Mouse (Mus musculus) limb, embryonic 15.5 days (tissue): ENCODE data around the gene Azin2. TPM values are rescaled to one million over a fixed set of nuclear protein-coding genes. Genes with fewer than 3 reads are reported as not detected.

Experiments
- ATAC-seq: fragments of 200-750 bp; cut with Nextera tagmentation; 2 replicates; pipeline ENCODE4 v1.8.0; 2017; ENCODE audit warnings: low read depth, moderate TSS enrichment; ENCODE audit not compliant: insufficient number of reproducible peaks, low FRiP score, low TSS enrichment
- H3K27ac ChIP-seq: fragments of 300-500 bp; sonication (generic); 2 replicates; pipeline ENCODE4 v1.5.1; 2015; ENCODE audit warnings: moderate library complexity, mild to moderate bottlenecking, inconsistent platforms
- H3K27me3 ChIP-seq: fragments of 300-500 bp; sonication (generic); 2 replicates; pipeline ENCODE4 v1.6.1; 2015; ENCODE audit warnings: inconsistent platforms
- H3K36me3 ChIP-seq: fragments of 300-500 bp; sonication (generic); 2 replicates; pipeline ENCODE4 v1.6.1; 2015; ENCODE audit warnings: inconsistent platforms
- H3K4me1 ChIP-seq: fragments of 300-500 bp; sonication (generic); 2 replicates; pipeline ENCODE4 v1.6.1; 2015; ENCODE audit warnings: inconsistent platforms
- H3K4me2 ChIP-seq: fragments of 300-500 bp; sonication (generic); 2 replicates; pipeline ENCODE4 v1.6.1; 2015; ENCODE audit warnings: mild to moderate bottlenecking, inconsistent platforms
- H3K4me3 ChIP-seq: fragments of 300-500 bp; sonication (generic); 2 replicates; pipeline ENCODE4 v1.5.1; 2015; ENCODE audit warnings: mild to moderate bottlenecking, inconsistent platforms
- H3K9ac ChIP-seq: fragments of 300-500 bp; sonication (generic); 2 replicates; pipeline ENCODE4 v1.6.1; 2015; ENCODE audit warnings: inconsistent platforms
- H3K9me3 ChIP-seq: fragments of 300-500 bp; sonication (generic); 2 replicates; pipeline ENCODE4 v1.6.1; 2016; ENCODE audit warnings: inconsistent platforms
- WGBS: fragments of 180-500 bp; shearing (Covaris S2); methylation state at CpG from one replicate; pipeline ENCODE4 v1.1.7; 2015; 5-methylcytosine and 5-hydroxymethylcytosine counted together
- polyA plus RNA-seq: library from polyadenylated mRNA; unstranded; fragments of >200 nt; fragmentation: Nextera tagmentation; extraction: Ambion mirVana; gene quantifications from 2 replicates; pipeline ENCODE4 v1.2.1, GENCODE M21; 2015

Azin2 gene
- polyA plus RNA-seq, 1 experiment from 2014 or later: 27.1 TPM

DNA sequence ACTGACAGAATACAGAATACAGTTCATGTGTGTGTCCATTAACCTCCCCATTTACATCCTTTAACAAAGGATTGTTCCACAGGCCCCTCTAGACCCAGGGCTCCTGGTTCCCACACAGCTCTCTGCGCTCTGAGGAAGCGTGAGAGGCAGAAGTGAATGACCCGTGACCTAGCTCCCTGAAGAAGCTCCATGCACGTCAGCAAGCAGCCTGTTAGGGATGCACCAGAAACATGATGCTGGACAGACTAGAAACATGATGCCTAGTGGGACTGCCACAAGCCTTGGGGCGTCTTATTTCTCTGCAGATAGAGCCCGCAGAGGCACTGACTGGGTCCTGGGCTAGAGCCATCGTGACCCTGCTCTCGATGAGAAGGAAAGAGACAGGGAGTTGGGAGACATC is 55.5 kb downstream of the Azin2 start:
- no peak overlapping the region for H3K4me2 ChIP-seq
- H3K9me3 ChIP-seq: no peaks in the 10 kb centered on the region
- peak overlapping the region; percentile 59 for H3K27ac ChIP-seq
- no peak for ATAC-seq
- H3K4me3 ChIP-seq: no peak overlapping the region
- H3K4me1 ChIP-seq: peaks cover 24% of the 10 kb centered on the region
- WGBS: 55% methylated on average over 8 of the region's 8 CpGs
- peaks cover 25% of the 10 kb centered on the region; the same call in 1 of the 2 replicates for H3K36me3 ChIP-seq
- no peaks in the 10 kb centered on the region for H3K27me3 ChIP-seq
- no peak overlapping the region for H3K9ac ChIP-seq

DNA sequence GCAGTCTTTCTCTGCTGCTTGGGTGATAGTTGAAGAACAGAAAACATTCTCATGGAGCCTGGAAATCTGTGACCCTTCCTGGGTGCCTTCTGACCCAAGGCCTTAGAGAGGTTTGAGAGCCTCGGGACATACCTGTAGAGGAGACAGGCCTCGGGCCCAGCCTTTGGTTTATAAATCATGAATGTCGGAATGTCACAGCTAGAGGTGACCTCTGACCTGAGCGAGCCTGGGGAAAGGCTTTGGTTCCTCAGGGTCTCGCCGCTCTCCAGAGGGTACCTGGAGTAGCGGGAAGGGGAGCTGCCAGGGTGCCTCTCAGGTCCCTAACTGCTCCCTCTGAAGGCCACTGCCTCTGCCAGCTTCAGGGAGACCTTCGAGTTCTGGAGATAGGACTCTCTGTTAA is 57.0 kb downstream of the Azin2 start:
- peaks cover 28% of the 10 kb centered on the region for H3K4me1 ChIP-seq
- no peak overlapping the region for H3K27ac ChIP-seq
- ATAC-seq: no peak
- no peaks in the 10 kb centered on the region for H3K27me3 ChIP-seq
- WGBS: 35% methylated on average over 8 of the region's 8 CpGs
- H3K4me3 ChIP-seq: no peak overlapping the region
- peaks cover 26% of the 10 kb centered on the region; the same call in 1 of the 2 replicates for H3K36me3 ChIP-seq
- H3K9me3 ChIP-seq: no peaks in the 10 kb centered on the region
- H3K4me2 ChIP-seq: no peak overlapping the region
- no peak overlapping the region for H3K9ac ChIP-seq

DNA sequence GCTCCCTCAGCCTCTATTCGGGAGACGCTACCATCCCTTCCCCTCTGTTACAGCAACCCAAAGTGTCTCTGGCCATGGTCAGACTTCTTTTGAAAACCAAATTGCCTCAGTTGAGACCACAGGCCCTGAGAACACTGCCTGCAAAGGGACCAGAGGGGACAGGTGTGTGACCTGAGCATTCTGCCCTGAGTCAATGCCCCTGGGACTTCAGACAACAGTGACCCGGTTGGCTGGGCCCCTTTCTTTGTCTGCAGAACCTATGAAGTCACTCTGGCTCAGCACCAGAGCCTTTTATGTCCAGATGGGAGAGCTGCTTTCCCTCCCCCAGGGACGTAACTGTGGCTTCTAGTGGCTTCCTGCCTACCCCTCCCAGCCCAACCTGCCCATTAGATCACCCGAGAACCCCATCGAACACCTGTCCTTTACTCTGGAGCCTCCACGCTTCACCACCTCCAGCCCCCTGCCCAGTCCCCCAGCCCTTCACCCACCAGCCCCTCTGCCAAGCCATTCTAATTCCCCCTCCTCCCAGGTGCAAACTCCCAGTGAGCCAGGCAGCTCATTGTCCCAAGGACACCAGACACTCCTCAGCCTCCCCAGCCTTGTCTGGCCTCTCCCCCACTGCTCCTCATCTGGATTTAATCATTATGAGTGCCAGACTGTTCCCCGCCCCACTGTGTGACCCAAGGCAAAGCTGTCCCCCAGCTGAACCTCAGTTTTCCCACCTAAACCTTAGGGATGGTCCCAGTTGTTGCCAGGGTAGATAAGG is 58.0 kb downstream of the Azin2 start:
- peaks cover 17% of the 10 kb centered on the region; the same call in 1 of the 2 replicates for H3K36me3 ChIP-seq
- ATAC-seq: no peak
- 39% methylated on average over 8 of the region's 8 CpGs for WGBS
- H3K27ac ChIP-seq: peak overlapping the region; percentile 38; the same call in 1 of the 2 replicates
- no peaks in the 10 kb centered on the region for H3K9me3 ChIP-seq
- H3K27me3 ChIP-seq: no peaks in the 10 kb centered on the region
- H3K4me2 ChIP-seq: no peak overlapping the region
- H3K4me3 ChIP-seq: no peak overlapping the region
- no peak overlapping the region for H3K9ac ChIP-seq
- H3K4me1 ChIP-seq: peaks cover 38% of the 10 kb centered on the region

DNA sequence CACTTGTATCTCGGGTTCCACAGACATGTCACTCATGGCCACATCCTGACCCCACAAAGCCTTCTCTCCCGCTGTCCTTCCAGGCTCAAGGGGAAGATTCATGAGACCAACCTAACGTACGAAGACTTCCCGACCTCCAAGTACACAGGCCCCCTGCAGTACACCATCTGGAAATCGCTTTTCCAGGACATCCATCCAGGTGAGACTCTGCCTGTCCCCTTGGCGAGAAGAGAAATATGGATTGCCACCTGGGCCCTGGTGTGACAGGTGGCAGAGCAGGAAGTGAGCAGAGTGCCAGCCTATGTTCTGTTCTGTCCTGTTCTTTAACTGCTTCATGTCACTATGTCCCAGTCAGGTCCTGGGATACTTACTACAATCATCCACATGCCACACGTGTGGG is 59.9 kb downstream of the Azin2 start:
- H3K36me3 ChIP-seq: peaks cover 14% of the 10 kb centered on the region; the same call in 1 of the 2 replicates
- H3K27ac ChIP-seq: no peak overlapping the region
- peaks cover 52% of the 10 kb centered on the region for H3K4me1 ChIP-seq
- no peaks in the 10 kb centered on the region for H3K27me3 ChIP-seq
- no peak overlapping the region for H3K9ac ChIP-seq
- H3K9me3 ChIP-seq: no peaks in the 10 kb centered on the region
- H3K4me3 ChIP-seq: no peak overlapping the region
- no peak for ATAC-seq
- H3K4me2 ChIP-seq: no peak overlapping the region
- WGBS: 80% methylated on average over 8 of the region's 8 CpGs

DNA sequence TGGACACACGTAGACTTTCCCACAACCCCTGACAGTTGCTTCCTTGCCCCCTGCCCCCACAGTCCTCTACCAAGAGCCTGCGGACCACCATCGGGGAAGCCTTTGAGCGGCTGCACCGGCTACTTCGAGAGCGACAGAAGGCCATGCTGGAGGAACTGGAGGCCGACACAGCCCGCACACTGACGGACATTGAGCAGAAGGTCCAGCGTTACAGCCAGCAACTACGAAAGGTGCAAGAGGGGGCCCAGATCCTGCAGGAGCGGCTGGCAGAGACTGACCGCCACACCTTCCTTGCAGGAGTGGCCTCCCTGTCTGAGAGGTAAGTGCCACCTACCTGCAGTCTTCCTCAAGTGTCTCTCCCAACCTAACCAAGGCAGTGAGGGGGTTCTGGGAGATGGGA is 61.8 kb downstream of the Azin2 start:
- no peak for ATAC-seq
- Histone ChIP-seq H3K36me3 (peaks cover 14% of the 10 kb centered on the region; the same call in 1 of the 2 replicates), H3K9ac (no peak overlapping the region), H3K4me2 (no peak overlapping the region), H3K4me3 (no peak overlapping the region), H3K27ac (0 out of 2 replicates have a peak overlapping the region, but pooled peaks have one; percentile 86), H3K27me3 (no peaks in the 10 kb centered on the region), H3K9me3 (no peaks in the 10 kb centered on the region), H3K4me1 (peaks cover 49% of the 10 kb centered on the region)
- WGBS: 82% methylated on average over 14 of the region's 14 CpGs

DNA sequence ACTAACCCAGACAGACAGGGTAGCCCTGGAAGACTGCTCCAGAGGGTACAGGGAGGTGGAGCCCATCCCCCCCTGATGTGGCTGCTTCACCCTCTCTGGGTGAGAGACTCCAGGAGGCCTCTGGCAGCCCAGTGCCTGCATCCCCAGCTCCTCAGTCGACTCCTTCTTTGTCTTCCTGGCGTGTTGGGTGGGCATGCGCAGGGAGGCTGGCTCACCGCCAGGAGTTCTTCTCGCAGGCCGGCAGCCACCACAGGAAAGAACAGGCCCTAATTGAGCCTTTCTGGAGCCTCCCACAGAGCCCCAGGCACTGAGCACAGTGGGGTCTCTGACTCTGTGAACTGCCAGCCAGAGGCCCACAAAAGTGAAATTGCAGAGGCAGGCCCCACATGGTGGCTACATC is 62.9 kb downstream of the Azin2 start:
- H3K9me3 ChIP-seq: no peaks in the 10 kb centered on the region
- 2% methylated on average over 6 of the region's 6 CpGs for WGBS
- peak overlapping the region; percentile 86 for H3K27ac ChIP-seq
- H3K36me3 ChIP-seq: peaks cover 14% of the 10 kb centered on the region; the same call in 1 of the 2 replicates
- peak overlapping the region; percentile 2; the same call in 1 of the 2 replicates for H3K4me2 ChIP-seq
- H3K4me3 ChIP-seq: no peak overlapping the region
- peak; percentile 62 for ATAC-seq
- peaks cover 37% of the 10 kb centered on the region for H3K4me1 ChIP-seq
- no peaks in the 10 kb centered on the region for H3K27me3 ChIP-seq
- no peak overlapping the region for H3K9ac ChIP-seq

DNA sequence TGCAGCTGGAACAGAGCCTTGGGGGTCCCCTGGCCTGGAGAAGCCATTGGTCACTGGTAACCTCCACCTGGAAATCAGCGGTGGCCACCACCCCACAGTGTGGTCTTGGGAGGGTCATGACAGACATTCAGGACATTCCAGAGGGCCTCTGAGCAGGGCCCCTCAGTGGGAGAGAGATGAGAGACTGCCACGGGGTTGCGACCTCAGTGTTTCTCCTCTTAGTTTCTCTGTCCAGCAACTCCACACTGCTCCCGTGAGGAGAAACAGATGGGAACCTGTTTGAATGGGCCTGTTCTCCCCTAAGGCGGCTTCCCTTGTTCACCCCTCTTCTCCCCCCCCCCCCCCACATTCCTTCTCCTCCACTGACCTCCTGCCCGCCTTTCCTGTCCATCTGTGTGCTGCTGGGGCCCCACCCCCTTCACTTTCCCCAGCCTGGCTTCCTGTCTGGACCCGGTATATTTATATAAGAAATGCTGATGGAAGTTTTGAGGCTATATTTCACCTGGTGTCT is 64.3 kb downstream of the Azin2 start:
- Histone ChIP-seq H3K4me2 (no peak overlapping the region), H3K4me3 (no peak overlapping the region), H3K9ac (no peak overlapping the region), H3K27me3 (no peaks in the 10 kb centered on the region), H3K4me1 (peaks cover 31% of the 10 kb centered on the region), H3K36me3 (peaks cover 12% of the 10 kb centered on the region; the same call in 1 of the 2 replicates), H3K9me3 (no peaks in the 10 kb centered on the region), H3K27ac (peak overlapping the region; percentile 86)
- no peak for ATAC-seq
- 9% methylated on average over 7 of the region's 7 CpGs for WGBS

DNA sequence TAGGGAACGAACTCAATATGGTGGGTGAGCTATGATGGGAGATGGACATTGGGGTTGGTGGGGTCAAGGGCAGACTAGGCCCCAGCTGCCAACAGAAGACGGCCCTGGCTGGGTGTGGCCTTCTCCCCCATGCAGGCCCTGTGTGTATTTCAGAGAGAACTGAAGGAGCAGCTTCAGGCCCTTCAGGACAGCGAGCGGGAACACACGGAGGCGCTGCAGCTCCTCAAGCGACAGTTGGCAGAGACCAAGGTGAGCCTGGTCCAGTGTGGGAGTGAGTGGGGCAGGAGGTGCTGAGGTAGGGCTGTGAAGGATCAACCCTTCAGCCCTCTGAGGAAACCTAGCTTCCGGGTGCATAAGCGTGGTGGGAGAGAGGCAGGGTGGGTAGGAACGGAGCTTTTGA is 65.6 kb downstream of the Azin2 start:
- WGBS: 92% methylated on average over 10 of the region's 10 CpGs
- H3K4me2 ChIP-seq: no peak overlapping the region
- no peaks in the 10 kb centered on the region for H3K27me3 ChIP-seq
- no peak overlapping the region for H3K9ac ChIP-seq
- no peak overlapping the region for H3K27ac ChIP-seq
- no peak overlapping the region for H3K4me3 ChIP-seq
- no peak for ATAC-seq
- peaks cover 31% of the 10 kb centered on the region for H3K4me1 ChIP-seq
- H3K36me3 ChIP-seq: peaks cover 2% of the 10 kb centered on the region; the same call in 1 of the 2 replicates
- H3K9me3 ChIP-seq: no peaks in the 10 kb centered on the region

DNA sequence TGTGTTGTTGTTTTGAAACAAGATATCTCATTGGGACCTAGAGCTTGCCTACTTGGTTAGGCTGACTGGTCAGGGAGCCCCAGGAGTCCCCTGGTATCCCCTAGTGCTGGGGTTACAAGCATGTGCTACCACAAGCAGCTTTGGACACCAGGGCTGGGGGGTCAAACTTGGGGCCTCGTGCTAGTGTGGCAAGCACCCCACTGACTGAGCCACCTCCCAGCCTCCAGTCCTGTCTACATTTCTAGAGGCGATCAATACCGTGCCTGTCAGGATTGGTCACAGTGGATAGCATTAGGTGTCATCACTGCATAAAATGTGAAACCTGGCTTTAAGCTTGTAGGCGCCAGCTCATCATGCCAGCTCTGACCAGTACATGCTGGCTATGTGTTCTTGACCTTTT is 66.4 kb downstream of the Azin2 start:
- WGBS: 94% methylated on average over 4 of the region's 4 CpGs
- H3K9ac ChIP-seq: no peak overlapping the region
- no peak overlapping the region for H3K4me3 ChIP-seq
- ATAC-seq: no peak
- no peaks in the 10 kb centered on the region for H3K27me3 ChIP-seq
- no peaks in the 10 kb centered on the region for H3K9me3 ChIP-seq
- H3K4me2 ChIP-seq: no peak overlapping the region
- peaks cover 35% of the 10 kb centered on the region for H3K4me1 ChIP-seq
- H3K36me3 ChIP-seq: no peaks in the 10 kb centered on the region
- no peak overlapping the region for H3K27ac ChIP-seq

DNA sequence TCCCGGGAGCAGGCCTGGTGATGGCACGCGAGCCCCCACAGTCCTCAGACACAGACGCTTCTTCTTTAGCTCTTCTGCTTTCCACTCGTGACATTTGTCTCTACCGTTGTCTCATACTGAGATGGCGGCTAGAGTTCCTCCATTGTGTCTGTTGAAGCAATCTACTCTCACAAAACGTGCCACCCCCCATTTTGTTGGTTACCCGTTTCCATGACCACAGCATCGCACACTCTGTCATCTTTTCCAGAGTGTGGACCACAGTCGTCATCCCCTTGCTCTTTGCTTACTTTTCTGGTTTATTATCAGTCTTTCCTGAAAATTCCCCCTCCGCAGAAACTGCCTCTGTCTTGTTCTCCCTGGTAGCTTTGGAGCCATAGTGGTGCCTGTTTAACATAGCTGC is 68.1 kb downstream of the Azin2 start:
- Histone ChIP-seq H3K9ac (no peak overlapping the region), H3K27me3 (no peaks in the 10 kb centered on the region), H3K4me2 (no peak overlapping the region), H3K36me3 (no peaks in the 10 kb centered on the region), H3K4me1 (peaks cover 22% of the 10 kb centered on the region), H3K4me3 (no peak overlapping the region), H3K9me3 (no peaks in the 10 kb centered on the region), H3K27ac (no peak overlapping the region)
- ATAC-seq: no peak
- 83% methylated on average over 12 of the region's 12 CpGs for WGBS

DNA sequence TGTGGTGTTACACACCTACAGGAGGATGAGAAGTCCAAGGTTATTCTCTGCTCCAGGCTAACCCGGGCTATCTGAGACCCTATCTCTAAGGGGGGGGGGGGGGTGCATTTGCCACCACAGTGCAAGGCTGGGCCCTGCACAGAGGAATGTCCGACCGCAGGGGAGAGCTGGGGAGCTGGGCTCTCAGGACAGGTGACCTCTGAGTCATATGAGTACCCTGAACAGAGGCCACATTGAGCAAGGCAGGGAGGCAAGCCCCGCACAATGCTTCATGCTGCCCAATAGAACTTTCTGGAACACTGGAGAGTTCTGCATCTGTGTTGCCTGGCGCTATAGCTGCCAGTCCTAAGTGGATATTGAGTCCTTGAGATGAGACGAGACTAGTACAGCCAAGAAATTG is 70.1 kb downstream of the Azin2 start:
- peaks cover 3% of the 10 kb centered on the region; the same call in 1 of the 2 replicates for H3K36me3 ChIP-seq
- H3K27me3 ChIP-seq: no peaks in the 10 kb centered on the region
- 85% methylated on average over 6 of the region's 6 CpGs for WGBS
- no peak overlapping the region for H3K9ac ChIP-seq
- no peaks in the 10 kb centered on the region for H3K9me3 ChIP-seq
- H3K4me3 ChIP-seq: no peak overlapping the region
- no peak overlapping the region for H3K27ac ChIP-seq
- H3K4me1 ChIP-seq: peaks cover 6% of the 10 kb centered on the region
- H3K4me2 ChIP-seq: no peak overlapping the region
- no peak for ATAC-seq

DNA sequence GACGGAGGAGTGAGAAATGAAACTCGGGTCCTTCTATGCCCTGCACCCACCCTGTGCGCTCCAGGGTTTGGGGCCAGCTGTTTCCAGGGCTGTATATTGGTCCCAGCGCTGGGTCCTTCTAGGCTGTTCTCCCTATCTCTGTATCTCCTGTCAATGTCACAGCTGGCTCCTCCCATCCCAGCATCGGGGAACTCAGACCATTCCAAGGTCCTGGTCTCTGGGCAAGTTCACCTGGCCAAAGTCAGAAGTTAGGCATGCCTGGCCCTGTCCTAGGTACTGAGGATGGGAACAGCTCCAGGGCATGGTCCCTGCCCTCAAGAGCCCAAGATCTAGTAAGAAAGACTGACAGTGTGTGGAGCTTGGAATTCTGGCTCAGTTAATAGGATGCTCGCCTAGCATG is 70.5 kb downstream of the Azin2 start:
- ATAC-seq: no peak
- no peaks in the 10 kb centered on the region for H3K27me3 ChIP-seq
- 80% methylated on average over 6 of the region's 6 CpGs for WGBS
- no peak overlapping the region for H3K4me2 ChIP-seq
- H3K36me3 ChIP-seq: peaks cover 4% of the 10 kb centered on the region; the same call in 1 of the 2 replicates
- H3K4me1 ChIP-seq: peaks cover 9% of the 10 kb centered on the region
- H3K9ac ChIP-seq: no peak overlapping the region
- no peak overlapping the region for H3K4me3 ChIP-seq
- H3K27ac ChIP-seq: no peak overlapping the region
- H3K9me3 ChIP-seq: no peaks in the 10 kb centered on the region
